Mouse (Mus musculus) lung, adult 2 months (tissue): ENCODE data around the gene Trpt1. TPM values are rescaled to one million over a fixed set of nuclear protein-coding genes. Genes with fewer than 3 reads are reported as not detected.

Experiments used
- DNase-seq: peaks from one replicate; pipeline ENCODE4 v3.0.0; 2022
- H3K4me1 ChIP-seq: fragments of 200-500 bp; 2 replicates; pipeline ENCODE4 v1.6.1; 2011; ENCODE audit warnings: low read length; ENCODE audit not compliant: control insufficient read depth, insufficient read depth
- H3K4me3 ChIP-seq: fragments of 200-500 bp; replicated peaks from 2 replicates; pipeline ENCODE3; 2011; ENCODE audit warnings: low read depth, mild to moderate bottlenecking, control low read depth, low read length; ENCODE audit errors: extremely low read depth
- CTCF ChIP-seq: fragments of 200-500 bp; IDR thresholded peaks from 2 replicates; pipeline ENCODE4 v1.5.1; 2011; ENCODE audit warnings: mild to moderate bottlenecking, low read length, control low read depth; ENCODE audit not compliant: insufficient read depth
- POLR2A ChIP-seq: fragments of 200-500 bp; IDR thresholded peaks from 2 replicates; pipeline ENCODE4 v1.6.1; 2011; ENCODE audit warnings: low read depth, mild to moderate bottlenecking, control low read depth, low read length, borderline replicate concordance; ENCODE audit errors: extremely low read depth
- WGBS: fragments of 180-500 bp; shearing (Covaris S2); methylation state at CpG from one replicate; pipeline ENCODE4 v1.1.7; 2018; 5-methylcytosine and 5-hydroxymethylcytosine counted together
- polyA plus RNA-seq: library from polyadenylated mRNA; depleted of rRNA; stranded (reverse); fragments of >200 nt; gene quantifications from 2 replicates; pipeline ENCODE4 v1.2.3, GENCODE M21; 2012

Trpt1 gene
- polyA plus RNA-seq, 1 experiment: 15.1 TPM

DNA sequence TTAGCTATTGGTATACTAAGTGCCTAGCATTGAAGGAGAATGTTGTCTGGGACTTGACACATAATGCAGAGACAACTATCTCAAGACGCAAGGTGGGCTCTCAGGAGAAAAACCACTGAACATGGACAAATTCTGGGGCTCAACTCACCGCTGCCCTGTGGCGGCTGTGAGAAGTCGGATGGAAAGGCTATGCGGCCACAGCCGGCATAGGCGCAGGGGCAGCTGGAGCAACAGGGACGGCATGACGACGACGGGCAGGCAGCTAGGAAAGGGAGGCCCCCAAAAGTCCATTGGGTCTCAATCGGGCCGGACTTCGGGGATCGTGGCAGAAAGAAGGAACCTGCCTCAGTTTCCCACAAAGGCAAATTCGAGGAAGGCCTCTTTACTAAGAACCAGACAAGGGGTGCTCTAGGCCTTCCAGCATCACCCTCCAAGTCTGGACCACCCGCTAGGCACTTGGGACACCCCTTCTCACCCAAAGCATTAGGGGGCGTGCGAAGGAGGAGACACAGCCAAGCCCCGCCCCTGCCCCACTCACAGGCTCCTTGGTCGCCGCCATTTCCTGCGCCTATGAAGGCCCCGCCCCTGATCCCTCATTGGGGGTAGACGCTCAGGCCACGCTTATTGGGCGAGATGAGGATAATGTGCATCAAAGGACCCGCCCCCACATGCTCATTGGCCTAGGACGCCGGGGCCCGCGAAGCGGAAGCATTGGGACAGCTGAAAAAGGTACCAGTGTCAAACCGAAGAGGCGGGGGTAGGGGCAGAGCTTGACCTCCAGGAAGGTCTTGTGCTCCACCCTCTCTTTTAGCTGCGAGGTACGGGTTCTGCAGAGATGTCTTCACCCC, 3.7 kb upstream of the Trpt1 start, which contains the start of gene Dnajc4:
Gene Dnajc4 (minus strand): TSS at position 562 of the 848 bp plus-strand sequence.
- Histone ChIP-seq H3K4me1 (peaks cover 23% of the 10 kb centered on the region), H3K4me3 (peak within 1 kb of the TSS; percentile 94)
- 1% methylated on average over 37 of the region's 37 CpGs for WGBS
- DNase-seq: peak; percentile 91
- TF ChIP-seq POLR2A (peak; percentile 56; the same call in 1 of the 2 replicates), CTCF (no peak)

DNA sequence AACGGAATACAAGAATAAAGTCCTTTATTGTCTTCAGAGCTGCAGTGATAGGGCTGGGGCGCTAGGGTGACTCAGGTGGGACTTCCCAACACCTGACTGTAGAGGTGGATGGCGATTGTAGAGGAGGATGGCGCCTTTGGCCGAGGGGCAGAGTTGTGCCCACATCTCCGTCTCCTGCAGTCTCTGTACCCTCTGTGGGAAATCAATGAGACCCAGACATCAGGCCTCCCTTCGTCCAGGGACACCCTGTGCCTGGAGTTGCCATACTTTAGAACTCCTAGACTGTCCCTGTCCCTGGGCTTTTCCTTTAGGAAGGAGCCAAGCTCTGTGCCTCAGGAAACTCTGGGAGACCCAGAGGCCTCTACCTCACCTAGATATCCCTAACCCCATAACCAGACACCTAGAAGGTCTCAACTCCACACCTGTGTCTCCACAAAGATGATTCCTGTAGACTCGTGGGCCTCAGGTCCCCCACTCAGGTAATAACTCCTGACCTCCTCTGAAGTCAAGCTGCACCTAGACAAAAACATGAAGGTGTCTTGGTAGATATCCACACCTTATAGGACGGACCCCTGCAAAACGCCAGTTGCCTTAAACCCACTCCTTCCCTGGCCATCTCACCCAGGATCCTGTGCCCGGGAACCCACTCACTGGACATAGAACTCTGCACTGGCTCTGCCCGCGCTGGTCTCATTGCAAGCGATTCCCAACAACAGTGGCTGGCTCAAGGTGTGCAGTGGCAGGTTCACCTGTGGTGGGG, 2.7 kb upstream of the Trpt1 start:
- Histone ChIP-seq H3K4me3 (peak overlapping the region; percentile 75), H3K4me1 (peaks cover 19% of the 10 kb centered on the region)
- DNase-seq: no peak
- TF ChIP-seq POLR2A: no peak
- no peak for TF ChIP-seq CTCF
- 63% methylated on average over 14 of the region's 14 CpGs for WGBS

DNA sequence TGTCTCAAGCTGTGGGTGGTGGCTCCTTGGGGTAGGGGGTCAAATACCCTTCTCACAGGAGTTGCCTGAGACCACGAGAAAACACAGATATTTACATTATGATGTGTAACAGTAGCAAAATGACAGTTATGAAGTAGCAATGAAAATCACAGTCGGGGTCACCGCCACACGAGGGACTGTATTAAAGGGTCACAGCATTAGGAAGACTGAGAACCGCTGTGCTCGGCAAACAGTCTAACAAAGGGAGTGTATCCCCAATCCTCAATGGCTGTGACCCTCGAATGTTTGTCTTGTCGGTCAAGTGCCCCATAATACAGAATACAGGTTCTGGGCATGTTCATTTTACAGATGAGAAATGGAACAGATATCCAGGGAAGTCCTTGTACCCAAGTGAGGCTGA, 1.9 kb upstream of the Trpt1 start:
- no peak for DNase-seq
- 84% methylated on average over 8 of the region's 8 CpGs for WGBS
- no peak for TF ChIP-seq POLR2A
- no peak for TF ChIP-seq CTCF
- no peak overlapping the region for H3K4me3 ChIP-seq
- peaks cover 19% of the 10 kb centered on the region for H3K4me1 ChIP-seq

DNA sequence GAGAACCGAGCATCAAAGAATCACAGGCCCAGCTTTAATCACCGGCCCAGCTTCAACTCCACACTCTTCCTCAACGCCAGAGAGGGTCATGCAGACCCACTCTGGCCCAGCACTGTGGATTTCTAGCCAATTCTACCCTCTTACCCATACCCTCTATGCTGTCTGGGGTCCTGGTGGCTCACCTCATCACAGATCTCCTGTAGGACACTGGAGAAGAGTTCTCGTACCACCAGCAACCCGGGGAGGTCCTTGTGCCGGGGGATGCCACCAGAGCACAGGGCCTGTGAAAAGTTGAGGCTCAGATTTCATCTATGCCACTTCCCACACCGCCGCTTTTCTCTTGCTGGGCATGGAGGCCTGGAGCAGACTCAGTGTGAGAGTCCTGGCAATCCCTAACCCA, 1.4 kb upstream of the Trpt1 start:
- DNase-seq: no peak
- peaks cover 19% of the 10 kb centered on the region for H3K4me1 ChIP-seq
- 84% methylated on average over 8 of the region's 8 CpGs for WGBS
- no peak overlapping the region for H3K4me3 ChIP-seq
- TF ChIP-seq POLR2A: no peak
- TF ChIP-seq CTCF: no peak

DNA sequence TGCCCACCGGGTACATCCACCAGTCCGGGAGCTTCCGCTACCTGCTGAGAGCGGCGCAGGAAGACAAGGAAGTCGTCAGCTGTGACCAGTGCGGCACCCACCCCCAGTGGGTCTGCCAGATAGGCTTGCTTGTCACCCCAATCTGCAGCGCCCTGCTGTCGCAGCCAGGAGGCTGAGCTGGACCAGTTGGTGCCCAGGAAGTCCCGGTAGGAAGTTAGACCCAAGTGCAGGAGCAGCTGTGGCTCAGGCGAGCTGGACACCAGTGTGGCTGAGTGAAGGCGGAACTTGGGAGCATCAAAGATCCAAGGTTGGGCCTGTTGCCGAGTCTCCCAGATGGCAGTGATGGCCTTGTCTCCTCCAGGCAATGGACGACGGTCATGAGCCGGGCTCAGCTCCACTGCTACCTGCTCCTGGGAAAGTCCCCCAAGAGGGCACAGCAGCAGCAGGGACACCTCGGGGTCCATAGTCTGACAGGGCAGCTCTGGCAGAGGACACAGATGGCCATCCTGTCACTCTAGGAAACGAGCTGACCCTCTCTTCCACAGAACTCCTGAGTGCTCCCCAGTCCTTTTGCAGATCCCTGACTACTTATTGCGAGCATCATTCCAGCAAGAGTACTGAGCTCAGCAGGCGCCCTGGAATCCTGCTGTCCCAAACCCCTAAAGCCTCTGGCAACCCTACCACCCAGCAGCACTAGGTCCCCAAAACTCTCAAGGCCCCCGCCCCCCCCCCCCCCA, 508 bp upstream of the Trpt1 start:
- TF ChIP-seq POLR2A (no peak), CTCF (no peak)
- Histone ChIP-seq H3K4me1 (peaks cover 19% of the 10 kb centered on the region), H3K4me3 (peak overlapping the region; percentile 42)
- DNase-seq: no peak
- 39% methylated on average over 21 of the region's 21 CpGs for WGBS

DNA sequence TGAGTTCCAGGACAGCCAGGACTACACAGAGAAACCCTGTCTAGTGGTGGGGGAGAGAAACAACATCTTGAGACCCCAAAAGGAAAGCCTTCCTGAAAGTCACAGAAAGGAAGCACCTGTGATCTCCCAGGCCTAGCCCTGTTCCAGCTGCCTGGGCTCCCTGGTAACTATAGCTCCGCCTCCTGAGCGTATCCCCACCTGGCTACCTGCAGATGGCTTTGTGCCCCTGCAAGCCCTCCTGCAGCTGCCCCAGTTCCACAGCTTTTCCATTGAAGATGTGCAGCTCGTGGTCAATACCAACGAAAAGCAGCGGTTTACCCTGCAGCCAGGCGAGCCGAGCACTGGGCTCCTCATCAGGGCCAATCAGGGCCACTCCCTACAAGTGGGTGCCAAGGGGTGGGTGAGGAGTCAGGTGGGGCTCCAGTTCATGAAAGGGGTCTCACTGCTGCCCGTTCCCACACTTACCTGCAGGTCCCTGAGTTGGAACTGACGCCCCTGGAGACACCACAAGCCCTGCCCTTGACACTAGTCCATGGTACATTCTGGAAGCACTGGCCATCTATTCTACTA, 1.9 kb downstream of the Trpt1 start:
- TF ChIP-seq CTCF (no peak), POLR2A (no peak)
- no peak for DNase-seq
- H3K4me3 ChIP-seq: no peak overlapping the region
- H3K4me1 ChIP-seq: peaks cover 15% of the 10 kb centered on the region
- 86% methylated on average over 9 of the region's 9 CpGs for WGBS

DNA sequence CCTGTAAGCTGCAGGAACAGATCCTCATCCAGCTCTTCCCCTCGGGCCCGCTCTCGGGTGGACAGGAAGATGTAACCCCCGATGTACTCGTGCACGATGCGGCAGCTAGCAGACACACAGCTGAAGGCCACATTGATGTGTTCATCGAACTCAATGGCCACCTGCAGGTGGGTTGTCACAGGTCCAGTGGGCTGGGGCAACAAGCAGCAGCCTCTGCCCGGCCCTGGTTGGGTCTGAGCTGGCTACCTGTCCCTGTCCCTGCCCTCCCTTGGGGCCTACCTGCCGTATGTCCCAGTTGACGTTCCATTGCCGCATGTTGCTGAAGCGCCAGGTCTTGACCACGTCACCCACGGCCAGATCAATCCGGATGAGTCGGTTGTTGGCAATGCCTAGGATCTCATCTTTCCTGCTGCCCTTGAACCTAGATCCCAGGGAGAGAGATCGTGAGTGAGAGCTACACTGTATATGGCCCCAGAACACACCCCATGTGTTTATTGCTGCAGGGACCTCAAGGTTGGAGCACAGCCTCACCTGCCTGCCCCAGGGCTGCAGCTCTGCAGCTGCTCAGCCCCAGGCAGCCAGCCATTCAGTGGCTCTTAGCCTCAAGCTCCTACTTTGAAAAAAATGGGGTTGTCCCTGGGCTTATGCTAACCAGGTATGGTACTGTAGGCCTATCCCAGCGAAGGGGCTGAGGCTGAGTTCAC, 3.6 kb downstream of the Trpt1 start:
- peaks cover 12% of the 10 kb centered on the region for H3K4me1 ChIP-seq
- no peak for DNase-seq
- TF ChIP-seq POLR2A (no peak), CTCF (no peak)
- WGBS: 91% methylated on average over 19 of the region's 19 CpGs
- no peak overlapping the region for H3K4me3 ChIP-seq

DNA sequence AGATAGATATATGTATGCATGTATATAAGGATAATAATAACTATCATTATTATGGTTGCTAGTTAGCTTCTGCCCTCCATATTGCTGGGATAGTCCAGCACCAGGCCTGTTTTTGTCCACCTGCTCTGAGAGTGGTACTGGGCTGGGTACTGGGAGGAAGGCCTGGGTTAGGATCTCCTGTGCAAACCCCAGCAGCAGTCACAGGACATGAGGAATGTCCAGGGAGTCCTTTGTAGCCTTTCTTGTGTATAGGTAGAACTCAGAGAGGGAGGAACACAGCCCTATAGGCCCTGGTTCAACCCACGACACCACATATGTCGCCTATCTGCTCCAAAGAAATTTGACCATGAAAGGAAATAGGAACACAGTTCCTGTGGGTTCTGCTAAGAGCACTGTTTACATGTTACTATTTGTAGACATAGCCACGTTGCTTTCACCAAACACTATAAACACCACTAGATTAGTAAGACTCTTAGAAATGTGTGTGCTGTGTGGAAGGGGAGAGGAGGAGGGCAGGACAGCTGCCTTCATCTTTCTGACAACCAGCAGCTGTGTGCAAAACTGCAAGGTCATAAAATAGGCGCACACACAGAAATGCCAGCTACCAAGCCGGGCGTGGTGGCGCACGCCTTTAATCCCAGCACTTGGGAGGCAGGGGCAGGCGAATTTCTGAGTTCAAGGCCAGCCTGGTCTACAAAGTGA, 11.1 kb downstream of the Trpt1 start:
- WGBS: 54% methylated on average over 9 of the region's 9 CpGs
- Histone ChIP-seq H3K4me3 (no peak overlapping the region), H3K4me1 (no peaks in the 10 kb centered on the region)
- DNase-seq: no peak
- TF ChIP-seq POLR2A (no peak), CTCF (no peak)
